Mouse (Mus musculus): ENCODE data around the gene Abca4. TPM values are rescaled to one million over a fixed set of nuclear protein-coding genes. Genes with fewer than 3 reads are reported as not detected.

The Abca4 gene
- polyA plus RNA-seq (2012; rRNA removed) (2.2 and 2.6 TPM in 2 replicates), polyA plus RNA-seq (2014; fragmentation: Nextera tagmentation; extraction: Ambion mirVana) (1.0 and 1.5 TPM in 2 replicates)

DNA sequence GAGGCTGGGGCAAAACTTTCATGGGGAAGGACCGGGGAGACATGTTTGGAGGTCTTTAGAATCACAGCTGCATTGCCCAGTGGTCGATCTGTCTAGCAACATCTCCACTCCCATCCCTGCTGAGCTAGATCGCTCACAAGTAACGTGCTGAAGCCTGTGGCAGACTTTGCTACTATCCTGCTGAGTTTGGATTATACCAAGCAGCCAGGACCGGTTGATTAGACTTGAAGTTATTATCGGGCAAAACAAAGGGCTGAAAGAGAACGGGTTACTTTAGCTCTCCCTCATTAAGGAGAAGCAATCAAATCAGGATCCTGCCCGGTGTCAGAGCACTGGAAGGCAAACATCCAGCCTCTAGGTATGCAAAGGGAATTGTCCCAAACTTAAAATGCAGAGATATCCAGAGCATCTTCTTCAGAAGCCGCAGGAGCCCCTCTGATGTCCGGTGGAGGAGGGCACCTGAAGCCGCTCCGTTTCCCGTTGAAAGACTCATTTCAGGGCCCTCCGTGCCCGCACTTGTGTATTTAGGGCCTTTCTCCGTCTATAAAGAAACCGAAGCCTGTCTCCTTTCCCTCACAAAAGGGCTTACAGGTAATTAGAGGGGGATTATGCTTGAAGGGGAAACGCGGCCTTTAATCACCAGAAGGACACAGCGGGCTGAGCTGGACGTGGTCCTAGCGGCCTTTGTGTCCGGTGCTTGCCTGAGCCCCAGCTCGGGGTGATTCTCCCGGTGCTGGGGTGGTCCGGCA is at the start of gene Abca4:
TSS of gene Abca4 (plus strand) at position 645 of the 749 bp plus-strand sequence.
- WGBS = 15% methylated on average over 26 of the region's 26 CpGs

DNA sequence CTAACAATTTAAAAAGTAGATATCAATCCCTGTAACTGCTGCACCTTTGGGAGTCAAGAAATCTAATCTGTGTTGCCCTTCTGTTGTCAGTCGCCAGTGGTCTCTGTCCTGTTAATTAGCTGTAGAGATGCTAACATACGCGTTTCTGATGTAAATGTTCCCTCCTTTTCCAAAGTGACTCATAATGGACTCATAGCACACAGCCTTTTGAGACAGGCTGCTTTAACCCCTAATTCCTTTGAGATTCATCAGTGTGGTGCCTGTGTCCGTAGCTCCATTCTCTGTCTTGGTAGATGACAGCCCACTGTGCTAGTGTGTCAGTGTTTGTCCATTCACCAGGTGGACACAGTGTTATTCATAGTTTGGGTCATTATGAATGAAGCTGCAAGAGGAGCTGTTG is 49.1 kb upstream of the Abca4 start:
- Histone ChIP-seq H3K4me2 (replicated peaks; ENCODE audit: low read depth, low read length, severe bottlenecking) (no peak overlapping the region), H3K27me3 (ENCODE audit: control insufficient read depth, insufficient read depth, low read length) (no peaks in the 10 kb centered on the region), H3K9me3 (ENCODE audit: control insufficient read depth, low read length) (no peaks in the 10 kb centered on the region), H3K4me1 (ENCODE audit: control insufficient read depth, insufficient read depth, low read length) (peaks cover 5% of the 10 kb centered on the region), H3K9ac (ENCODE audit: low read depth, low read length, severe bottlenecking) (no peak overlapping the region), H3K27ac (replicated peaks; ENCODE audit: low read depth, low read length) (no peak overlapping the region), H3K4me3 (replicated peaks; ENCODE audit: low read length) (no peak overlapping the region), H3K36me3 (ENCODE audit: control insufficient read depth, insufficient read depth, low read length) (peaks cover 35% of the 10 kb centered on the region)
- DNase-seq (ENCODE audit: low spot score) = no peak
- TF ChIP-seq POLR2A (IDR thresholded peaks at IDR 0.05; ENCODE audit: borderline replicate concordance, extremely low read depth, insufficient read depth, insufficient read length) = no peak
- ATAC-seq (ENCODE audit: low FRiP score, low read depth) = no peak
- WGBS = 88% methylated on average over 4 of the region's 4 CpGs

More for the DNA sequence above, at the start of gene Abca4:
- Histone ChIP-seq H3K4me1 (ENCODE audit: control insufficient read depth, insufficient read depth, low read length) (peaks cover 48% of the 10 kb centered on the region), H3K4me3 (replicated peaks; ENCODE audit: low read length) (no peak within 1 kb of the TSS; the same call in 1 of the 2 replicates), H3K27ac (replicated peaks; ENCODE audit: low read depth, low read length) (no peak within 1 kb of the TSS), H3K9me3 (ENCODE audit: control insufficient read depth, low read length) (no peaks in the 10 kb centered on the region), H3K9ac (ENCODE audit: low read depth, low read length, severe bottlenecking) (peak within 1 kb of the TSS; percentile 18; the same call in 1 of the 2 replicates), H3K27me3 (ENCODE audit: control insufficient read depth, insufficient read depth, low read length) (no peaks in the 10 kb centered on the region), H3K4me2 (replicated peaks; ENCODE audit: low read depth, low read length, severe bottlenecking) (peak within 1 kb of the TSS; percentile 16), H3K36me3 (ENCODE audit: control insufficient read depth, insufficient read depth, low read length) (no peaks in the 10 kb centered on the region)
- DNase-seq (ENCODE audit: low spot score) = no peak
- ATAC-seq (ENCODE audit: low FRiP score, low read depth) = no peak
- no peak for TF ChIP-seq POLR2A (IDR thresholded peaks at IDR 0.05; ENCODE audit: borderline replicate concordance, extremely low read depth, insufficient read depth, insufficient read length)

DNA sequence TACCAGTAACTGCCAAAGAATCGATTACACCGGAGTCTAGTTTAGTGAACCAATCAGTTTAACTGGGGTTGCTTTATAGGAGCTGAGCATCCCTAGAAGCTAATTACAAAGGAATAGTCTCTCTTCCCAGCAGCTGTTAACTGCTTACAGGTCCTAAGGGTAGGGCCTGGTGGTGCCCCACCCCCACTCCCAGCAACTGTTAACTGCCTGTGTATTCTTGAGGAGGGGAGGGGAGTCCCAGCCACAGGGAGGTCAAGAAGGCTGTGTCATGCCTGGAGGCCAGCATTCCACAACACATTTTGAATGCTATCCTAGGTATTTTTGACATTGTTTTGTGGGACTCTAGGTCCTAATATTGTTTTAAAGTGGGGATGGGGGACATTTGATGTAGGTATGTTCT is 44.3 kb upstream of the Abca4 start:
- no peak for TF ChIP-seq POLR2A (IDR thresholded peaks at IDR 0.05; ENCODE audit: borderline replicate concordance, extremely low read depth, insufficient read depth, insufficient read length)
- Histone ChIP-seq H3K27me3 (ENCODE audit: control insufficient read depth, insufficient read depth, low read length) (no peaks in the 10 kb centered on the region), H3K9me3 (ENCODE audit: control insufficient read depth, low read length) (no peaks in the 10 kb centered on the region), H3K9ac (ENCODE audit: low read depth, low read length, severe bottlenecking) (no peak overlapping the region), H3K27ac (replicated peaks; ENCODE audit: low read depth, low read length) (no peak overlapping the region), H3K4me1 (ENCODE audit: control insufficient read depth, insufficient read depth, low read length) (peaks cover 6% of the 10 kb centered on the region), H3K36me3 (ENCODE audit: control insufficient read depth, insufficient read depth, low read length) (peaks cover 26% of the 10 kb centered on the region), H3K4me3 (replicated peaks; ENCODE audit: low read length) (no peak overlapping the region), H3K4me2 (replicated peaks; ENCODE audit: low read depth, low read length, severe bottlenecking) (no peak overlapping the region)
- DNase-seq (ENCODE audit: low spot score) (no peak), ATAC-seq (ENCODE audit: low FRiP score, low read depth) (peak; percentile 67; the same call in 1 of the 2 replicates)
- 32% methylated on average over 2 of the region's 2 CpGs for WGBS

DNA sequence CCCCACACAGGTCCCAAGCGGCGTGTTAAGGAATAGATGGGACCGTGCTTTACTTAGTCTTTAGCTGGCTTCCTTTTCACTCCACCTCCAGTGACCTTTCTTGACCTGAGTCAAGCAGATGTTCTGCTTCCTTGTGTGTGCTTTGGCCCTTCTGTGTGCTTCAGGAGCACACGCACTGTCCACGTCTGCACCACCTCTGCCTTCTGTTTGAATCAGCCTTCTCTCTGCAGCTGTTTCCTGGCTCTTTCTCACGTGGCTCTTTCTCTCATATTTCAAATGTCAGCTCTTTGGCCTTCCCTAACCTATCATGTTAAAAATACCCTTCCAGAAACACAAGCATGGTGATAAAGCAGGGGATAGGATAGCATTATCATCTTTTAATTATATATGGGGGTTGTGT is 42.7 kb upstream of the Abca4 start:
- H3K27ac ChIP-seq (replicated peaks; ENCODE audit: low read depth, low read length) = no peak overlapping the region
- DNase-seq (ENCODE audit: low spot score) (no peak), ATAC-seq (ENCODE audit: low FRiP score, low read depth) (no peak)
- H3K4me1 ChIP-seq (ENCODE audit: control insufficient read depth, insufficient read depth, low read length) = peaks cover 6% of the 10 kb centered on the region
- H3K36me3 ChIP-seq (ENCODE audit: control insufficient read depth, insufficient read depth, low read length) = peaks cover 26% of the 10 kb centered on the region
- H3K27me3 ChIP-seq (ENCODE audit: control insufficient read depth, insufficient read depth, low read length) = no peaks in the 10 kb centered on the region
- no peak overlapping the region for H3K4me2 ChIP-seq (replicated peaks; ENCODE audit: low read depth, low read length, severe bottlenecking)
- WGBS = 52% methylated on average over 6 of the region's 6 CpGs
- TF ChIP-seq POLR2A (IDR thresholded peaks at IDR 0.05; ENCODE audit: borderline replicate concordance, extremely low read depth, insufficient read depth, insufficient read length) = no peak
- H3K9ac ChIP-seq (ENCODE audit: low read depth, low read length, severe bottlenecking) = no peak overlapping the region
- no peaks in the 10 kb centered on the region for H3K9me3 ChIP-seq (ENCODE audit: control insufficient read depth, low read length)
- no peak overlapping the region for H3K4me3 ChIP-seq (replicated peaks; ENCODE audit: low read length)

DNA sequence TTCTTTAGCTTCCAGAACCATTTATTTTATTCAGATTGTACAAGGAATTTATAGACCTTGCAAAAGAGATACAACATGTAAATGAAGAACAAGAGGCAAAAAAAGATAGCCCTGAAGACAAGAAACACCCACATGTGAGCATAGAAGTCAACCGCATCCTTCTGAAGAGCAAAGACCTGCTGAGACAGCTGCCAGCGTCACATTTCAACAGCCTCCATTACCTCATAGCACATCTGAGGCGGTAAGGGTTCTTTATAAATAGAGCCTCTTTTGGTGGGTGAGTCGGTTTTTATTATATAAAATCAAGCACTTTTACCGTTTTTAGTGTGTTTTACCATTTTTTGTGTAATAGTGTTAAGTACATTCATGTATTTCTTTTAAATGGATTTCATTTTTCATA is 34.4 kb upstream of the Abca4 start:
- H3K27ac ChIP-seq (replicated peaks; ENCODE audit: low read depth, low read length) = no peak overlapping the region
- H3K4me3 ChIP-seq (replicated peaks; ENCODE audit: low read length) = no peak overlapping the region
- WGBS = 79% methylated on average over 5 of the region's 5 CpGs
- TF ChIP-seq POLR2A (IDR thresholded peaks at IDR 0.05; ENCODE audit: borderline replicate concordance, extremely low read depth, insufficient read depth, insufficient read length) = no peak
- no peak for DNase-seq (ENCODE audit: low spot score)
- no peaks in the 10 kb centered on the region for H3K4me1 ChIP-seq (ENCODE audit: control insufficient read depth, insufficient read depth, low read length)
- H3K36me3 ChIP-seq (ENCODE audit: control insufficient read depth, insufficient read depth, low read length) = peaks cover 75% of the 10 kb centered on the region
- H3K9ac ChIP-seq (ENCODE audit: low read depth, low read length, severe bottlenecking) = no peak overlapping the region
- no peaks in the 10 kb centered on the region for H3K9me3 ChIP-seq (ENCODE audit: control insufficient read depth, low read length)
- no peak for ATAC-seq (ENCODE audit: low FRiP score, low read depth)
- H3K27me3 ChIP-seq (ENCODE audit: control insufficient read depth, insufficient read depth, low read length) = no peaks in the 10 kb centered on the region
- no peak overlapping the region for H3K4me2 ChIP-seq (replicated peaks; ENCODE audit: low read depth, low read length, severe bottlenecking)

Data from limb, embryonic 14.5 days (tissue).